Mouse (Mus musculus) common myeloid progenitor, adult 5-6 weeks (primary cell): ENCODE results near the gene Kars. TPM values are rescaled to one million over a fixed set of nuclear protein-coding genes. Genes with fewer than 3 reads are reported as not detected.

Source experiments
- ATAC-seq: replicated peaks from 2 replicates; pipeline ENCODE4 v1.8.0; 2016; ENCODE audit warnings: low read depth, mild to moderate bottlenecking, moderate TSS enrichment, inconsistent platforms; ENCODE audit not compliant: poor library complexity, severe bottlenecking
- total RNA-seq: library from RNA; stranded (forward); fragments of 200-1000, 187-1606 nt; gene quantifications from 2 replicates; pipeline ENCODE4 v1.2.3, GENCODE M21; 2017

Gene Kars
- 176 and 190 TPM in 2 replicates for total RNA-seq

GRCm38 (mm10) chr8:112010997-112011815 is at the start of gene Kars, which contains the start of gene Terf2ip:
TSS of gene Kars (minus strand) at chr8:112011323.
TSS of gene Terf2ip (plus strand) at chr8:112011398.
- ATAC-seq = peak; percentile 85

GRCm38 (mm10) chr8:112054456-112054855 is 43.3 kb upstream of the Kars start:
- ATAC-seq = no peak

- no peak for ATAC-seq
Measured at GRCm38 (mm10) chr8:112051537-112051936, 40.4 kb upstream of the Kars start.

DNA sequence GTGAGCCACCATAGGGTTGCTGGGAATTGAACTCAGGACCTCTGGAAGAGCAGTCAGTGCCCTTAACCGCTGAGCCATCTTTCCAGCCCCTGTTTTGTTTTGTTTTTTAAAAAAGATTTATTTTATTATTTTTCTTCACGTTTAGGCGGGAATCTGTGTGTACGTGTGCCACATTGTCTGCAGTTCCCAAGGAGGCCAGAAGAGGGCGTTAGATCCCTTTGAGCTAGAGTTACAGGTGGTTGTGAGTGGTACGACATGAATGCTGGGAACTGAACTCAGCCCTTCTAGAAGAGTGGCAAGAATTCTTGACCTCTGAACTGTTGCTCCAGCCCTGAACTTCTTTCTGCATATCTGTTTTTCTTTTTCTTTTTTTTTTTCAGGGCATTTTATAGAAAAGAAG is 38.9 kb upstream of the Kars start:
- no peak for ATAC-seq

DNA sequence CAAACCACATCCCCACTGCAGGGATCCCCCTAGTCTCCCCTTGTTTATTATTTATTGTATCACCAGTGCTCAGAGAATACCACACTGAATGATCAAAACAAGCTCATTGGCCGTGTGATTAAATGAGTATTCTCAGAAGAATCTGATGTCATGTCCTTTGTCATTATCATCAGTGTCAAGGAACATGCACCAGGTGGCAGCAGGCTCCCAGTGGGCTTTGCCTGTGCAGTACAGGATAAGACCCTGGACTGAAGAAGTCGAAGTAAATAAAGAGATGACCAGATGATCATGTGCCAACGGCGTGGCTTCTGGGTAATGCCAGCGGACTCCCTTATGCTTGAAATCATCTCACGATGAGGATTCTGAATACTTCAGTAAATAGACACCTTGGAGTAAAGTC is 37.2 kb upstream of the Kars start:
- no peak for ATAC-seq

GRCm38 (mm10) chr8:112045896-112046295 is 34.8 kb upstream of the Kars start:
- ATAC-seq = peak; percentile 97

DNA sequence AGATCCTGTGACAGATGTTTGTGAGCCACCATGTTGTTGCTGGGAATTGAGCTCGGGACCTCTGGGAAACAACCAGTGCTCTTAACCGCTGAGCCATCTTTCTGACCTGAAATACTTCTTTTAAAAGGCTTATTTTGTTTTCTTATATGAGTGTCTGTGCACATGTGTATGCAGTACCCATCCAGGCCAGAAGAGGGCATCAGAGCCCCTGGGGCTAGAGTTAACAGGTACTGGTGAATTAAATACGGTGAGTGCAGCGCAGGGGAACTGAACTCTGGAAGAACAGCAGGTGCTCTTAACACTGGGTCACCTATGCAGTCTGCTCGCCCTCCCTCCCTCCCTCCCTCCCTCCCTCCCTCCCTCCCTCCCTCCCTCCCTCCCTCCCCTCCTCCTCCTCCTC is 34.1 kb upstream of the Kars start:
- no peak for ATAC-seq

DNA sequence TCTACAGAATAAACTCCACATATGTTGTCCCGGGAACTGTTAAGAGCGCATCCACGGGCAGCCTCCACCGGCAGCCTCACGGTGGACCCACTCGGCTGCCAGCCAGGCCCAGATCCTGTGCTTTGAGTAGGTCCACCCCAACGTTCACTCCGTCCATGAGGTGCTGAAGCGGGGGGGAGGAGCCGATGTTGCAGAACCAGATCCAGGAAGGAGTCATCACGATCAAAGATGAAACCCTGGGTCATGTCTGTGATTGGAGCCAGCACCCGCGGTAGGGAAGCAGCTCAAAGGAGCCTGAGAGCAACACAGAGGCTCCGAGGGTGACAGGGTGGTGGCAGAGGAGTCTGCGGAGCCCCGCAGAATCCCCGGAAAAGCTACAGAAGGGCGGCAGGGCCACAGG is 26.4 kb upstream of the Kars start:
- no peak for ATAC-seq

- ATAC-seq = peak; percentile 93
Measured at GRCm38 (mm10) chr8:112034603-112035002, 23.5 kb upstream of the Kars start.

GRCm38 (mm10) chr8:112033071-112033470 is 21.9 kb upstream of the Kars start:
- no peak for ATAC-seq

GRCm38 (mm10) chr8:112030663-112031062 is 19.5 kb upstream of the Kars start:
- ATAC-seq = no peak

GRCm38 (mm10) chr8:112029455-112029854 is 18.3 kb upstream of the Kars start:
- ATAC-seq = no peak

GRCm38 (mm10) chr8:112014936-112015335 is 3.8 kb upstream of the Kars start, which contains the start of gene Gm6793:
TSS of gene Gm6793 (minus strand) at chr8:112015036.
- ATAC-seq = no peak

DNA sequence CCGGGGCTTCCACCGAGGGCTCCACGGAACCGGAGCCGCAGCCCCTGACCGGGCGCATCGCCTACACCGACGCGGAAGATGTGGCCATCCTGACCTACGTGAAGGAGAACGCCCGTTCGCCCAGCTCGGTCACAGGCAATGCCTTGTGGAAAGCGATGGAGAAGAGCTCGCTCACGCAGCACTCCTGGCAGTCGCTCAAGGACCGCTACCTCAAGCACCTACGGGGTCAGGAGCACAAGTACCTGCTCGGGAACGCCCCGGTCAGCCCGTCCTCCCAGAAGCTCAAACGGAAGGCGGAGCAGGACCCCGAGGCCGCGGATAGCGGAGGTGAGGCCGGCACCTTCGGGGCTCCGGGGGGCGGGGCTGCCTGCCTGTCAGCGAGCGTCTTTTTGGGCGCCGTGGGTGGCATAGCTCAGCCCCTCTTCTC is 706 bp upstream of the Kars start:
- peak; percentile 58 for ATAC-seq

DNA sequence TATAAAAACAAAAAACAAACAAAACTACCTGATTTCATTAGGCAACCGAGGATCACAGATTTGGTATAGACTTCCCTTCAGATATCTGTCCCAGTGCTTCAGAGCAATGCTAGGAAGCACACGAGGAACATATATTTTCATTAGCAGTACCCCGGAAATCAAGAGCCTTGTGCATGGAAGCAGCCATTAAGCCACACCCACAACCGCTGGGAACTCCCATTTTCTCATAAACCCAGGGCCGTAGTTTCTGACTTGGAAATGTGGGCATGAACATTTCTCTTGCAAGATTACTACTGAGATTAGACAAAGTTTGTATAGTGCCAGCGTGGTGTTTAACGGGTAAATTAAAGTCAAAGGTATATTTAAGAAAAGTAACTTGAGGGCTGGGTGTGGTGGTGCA is 1.6 kb downstream of the Kars start:
- no peak for ATAC-seq

- no peak for ATAC-seq
Measured at GRCm38 (mm10) chr8:112007669-112008068, 3.5 kb downstream of the Kars start.

GRCm38 (mm10) chr8:112005601-112006000 is 5.5 kb downstream of the Kars start:
- ATAC-seq = no peak

DNA sequence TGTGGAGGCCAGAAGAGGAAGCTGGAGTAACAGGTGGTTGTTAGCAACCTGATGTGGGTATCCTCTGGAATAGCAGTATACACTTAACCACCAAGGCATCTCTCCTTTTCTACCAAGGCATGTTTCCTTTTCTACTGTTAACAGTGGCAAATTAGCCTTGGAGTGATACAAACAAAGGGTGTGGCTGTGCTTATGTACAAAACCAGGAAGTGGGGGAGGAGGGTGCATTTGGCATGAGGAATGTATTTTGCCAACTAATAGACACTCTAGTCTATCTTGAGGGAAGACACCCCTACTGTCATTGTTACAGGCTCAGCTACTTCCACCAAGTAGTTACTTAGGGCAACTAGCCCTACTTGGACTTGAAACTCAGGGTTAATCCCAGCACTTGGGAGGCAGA is 6.4 kb downstream of the Kars start:
- ATAC-seq = no peak

DNA sequence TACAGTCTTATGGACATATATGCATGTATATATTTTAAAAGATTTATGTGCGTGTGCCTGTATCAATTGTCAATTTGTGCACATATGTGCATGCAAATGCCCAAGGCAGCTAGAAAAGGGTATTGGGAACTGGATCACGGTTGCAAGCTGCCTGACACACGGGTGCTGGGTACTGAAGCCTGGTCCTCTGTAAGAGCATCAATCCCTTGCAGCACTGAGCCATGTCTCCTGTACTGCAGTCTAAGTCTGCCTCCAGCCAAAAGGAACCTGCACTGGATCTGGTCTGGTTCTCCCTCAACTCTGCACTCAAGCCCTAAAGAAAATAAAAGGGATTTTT is 18.5 kb downstream of the Kars start:
- ATAC-seq = no peak

- ATAC-seq = peak; percentile 98
Measured at GRCm38 (mm10) chr8:111992013-111992702, 19.0 kb downstream of the Kars start, which contains the start of gene Adat1. TSS of gene Adat1 (minus strand) at chr8:111992302.

DNA sequence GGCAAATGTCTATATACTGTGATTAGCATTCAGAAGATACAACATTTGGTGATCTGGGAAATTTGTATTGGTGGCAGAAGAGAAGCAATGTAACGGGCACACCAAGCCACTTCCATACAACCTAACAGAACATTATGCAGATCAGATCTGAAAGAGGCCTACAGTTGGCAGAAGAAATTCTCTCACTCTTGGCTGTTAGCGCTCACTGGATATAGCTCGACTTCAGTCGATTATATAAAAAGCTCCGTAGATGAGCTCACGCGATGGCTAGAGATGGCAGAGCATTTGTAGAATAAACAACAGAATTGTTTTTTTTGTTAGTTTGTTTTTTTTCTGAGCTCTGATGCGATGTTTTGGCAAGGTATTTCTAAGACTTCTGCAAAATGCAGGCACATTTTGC is 19.8 kb downstream of the Kars start:
- ATAC-seq = no peak
